Comparison of ENCODE assay signal across 8 mouse cellular contexts in the genomic region with DNA sequence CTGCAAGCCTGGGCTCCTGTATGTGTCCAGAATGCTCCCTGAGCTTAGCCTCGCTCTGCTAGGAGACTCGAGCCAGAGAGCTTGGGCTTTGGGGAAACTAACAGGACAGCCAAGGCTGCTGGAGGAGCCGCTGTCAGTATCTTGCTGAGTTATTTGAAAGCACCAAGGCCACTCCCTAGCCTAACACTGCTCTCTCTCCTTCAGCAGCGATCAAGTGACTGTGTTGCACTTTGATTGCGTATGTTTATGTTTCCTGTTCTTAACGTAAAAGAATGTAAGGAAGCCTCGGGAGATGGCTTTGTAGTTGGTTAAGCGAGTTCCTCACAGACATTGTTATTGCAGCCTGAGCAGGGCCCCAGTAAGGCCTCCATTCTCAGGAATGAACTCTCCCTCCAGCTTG. TPM values are rescaled to one million over a fixed set of nuclear protein-coding genes. Genes with fewer than 3 reads are reported as not detected.
DNase-seq lines count a peak whose midpoint lies in the region; ATAC-seq and TF ChIP-seq lines count a peak whose summit lies in the region.
"Had no signal": no experiment of that assay in that cellular context is flagged by ENCODE, and none has a peak within 500 bp of the region (broad histone marks: within the 10 kb centered on the region; RNA-seq: fewer than 3 reads in every experiment).

No protein-coding gene starts in this region.

- H3K9ac ChIP-seq in kidney, postnatal 0 days (ENCODE audit: low read depth, low read length) = peak overlapping the region; percentile 42; the same call in 1 of the 2 replicates
- H3K9ac ChIP-seq in embryonic facial prominence, embryonic 14.5 days (ENCODE audit: low read depth, low read length) = peak overlapping the region; percentile 31

- H3K4me1 ChIP-seq in kidney, postnatal 0 days (replicated peaks; ENCODE audit: insufficient read depth, low read length) = 0 out of 2 replicates have a peak, but pooled peaks cover 7% of the 10 kb centered on the region
- peaks cover 4% of the 10 kb centered on the region; the same call in 1 of the 2 replicates for H3K4me1 ChIP-seq in embryonic facial prominence, embryonic 14.5 days (ENCODE audit: control insufficient read depth, insufficient read depth, low read length)
- H3K4me1 ChIP-seq in megakaryocyte, embryonic 14.5 days = peaks cover 74% of the 10 kb centered on the region

- peak; percentile 61 for DNase-seq in kidney, postnatal 0 days (ENCODE audit: low spot score)
- no peak for DNase-seq in kidney, adult 11 months
- DNase-seq in adrenal gland, adult 2 months = peak; percentile 74
- DNase-seq in embryonic facial prominence, embryonic 14.5 days (ENCODE audit: low spot score) = peak; percentile 64
- DNase-seq in gastrocnemius, adult 18-20 months (ENCODE audit: low spot score) = no peak
- DNase-seq in layer of hippocampus, postnatal 14 days (ENCODE audit: low spot score in 2 of 2) = no peak

- no peak overlapping the region for H3K4me3 ChIP-seq in kidney, postnatal 0 days (replicated peaks; ENCODE audit: low read depth, low read length)
- no peak overlapping the region for H3K4me3 ChIP-seq in embryonic facial prominence, embryonic 14.5 days (ENCODE audit: low read depth, low read length)
- H3K4me3 ChIP-seq in megakaryocyte, embryonic 14.5 days (replicated peaks) = peak overlapping the region; percentile 81

- H3K27me3 ChIP-seq in kidney, postnatal 0 days (ENCODE audit: insufficient read depth, low read length) = no peaks in the 10 kb centered on the region
- no peaks in the 10 kb centered on the region for H3K27me3 ChIP-seq in embryonic facial prominence, embryonic 14.5 days (replicated peaks; ENCODE audit: control insufficient read depth, insufficient read depth, low read length)
- no peaks in the 10 kb centered on the region for H3K27me3 ChIP-seq in megakaryocyte, embryonic 14.5 days (replicated peaks)

- peak overlapping the region; percentile 67 for H3K27ac ChIP-seq in kidney, postnatal 0 days
- peak overlapping the region; percentile 68 for H3K27ac ChIP-seq in embryonic facial prominence, embryonic 14.5 days (replicated peaks; ENCODE audit: low read depth, low read length)
- H3K27ac ChIP-seq: hindbrain, embryonic 14.5 days had no signal

- H3K4me2 ChIP-seq in kidney, postnatal 0 days (ENCODE audit: low read length) = peak overlapping the region; percentile 3; the same call in 1 of the 2 replicates
- no peak overlapping the region for H3K4me2 ChIP-seq in embryonic facial prominence, embryonic 14.5 days (ENCODE audit: low read depth, low read length)
- H3K4me2 ChIP-seq: hindbrain, embryonic 14.5 days had no signal

- no peaks in the 10 kb centered on the region for H3K9me3 ChIP-seq in kidney, postnatal 0 days (replicated peaks; ENCODE audit: low read length)
- H3K9me3 ChIP-seq in embryonic facial prominence, embryonic 14.5 days (ENCODE audit: control insufficient read depth, low read length) = no peaks in the 10 kb centered on the region
- no peaks in the 10 kb centered on the region for H3K9me3 ChIP-seq in megakaryocyte, embryonic 14.5 days

- TF ChIP-seq CTCF in kidney, postnatal 0 days (IDR thresholded peaks at IDR 0.05; ENCODE audit: low read depth) = no peak

- 20% methylated on average over 8 of the region's 8 CpGs for WGBS in kidney, postnatal 0 days
- 43% methylated on average over 8 of the region's 8 CpGs for WGBS in embryonic facial prominence, embryonic 14.5 days

- no peak for ATAC-seq in kidney, postnatal 0 days (replicated peaks; ENCODE audit: low FRiP score, low read depth)
- no peak for ATAC-seq in embryonic facial prominence, embryonic 14.5 days (ENCODE audit: low read depth)

- 0 out of 2 replicates have a peak, but pooled peaks cover 6% of the 10 kb centered on the region for H3K36me3 ChIP-seq in kidney, postnatal 0 days (ENCODE audit: insufficient read depth, low read length)
- peaks cover 22% of the 10 kb centered on the region for H3K36me3 ChIP-seq in embryonic facial prominence, embryonic 14.5 days (ENCODE audit: control insufficient read depth, insufficient read depth, low read length)
- H3K36me3 ChIP-seq in megakaryocyte, embryonic 14.5 days (replicated peaks; ENCODE audit: low read length) = peaks cover 48% of the 10 kb centered on the region

RNA-seq across cellular contexts. Expression of gene Snx5, which starts 4.0 kb away (rescaled TPM):
- polyA plus RNA-seq in kidney, postnatal 0 days (2015; fragmentation: Nextera tagmentation; extraction: Ambion mirVana) = 103 and 112 TPM in 2 replicates
- total RNA-seq in adrenal gland, adult 2 months (2021) = 100 to 1,000 TPM in 1 of 2 experiments, 10 to 100 TPM in 1; 87.4 to 105 TPM
- polyA plus RNA-seq in adrenal gland, adult 2 months (2012; rRNA removed) = 34.9 and 35.1 TPM in 2 replicates
- polyA plus RNA-seq in embryonic facial prominence, embryonic 14.5 days (2014; fragmentation: Nextera tagmentation; extraction: Ambion mirVana) = 111 and 120 TPM in 2 replicates
- polyA plus RNA-seq in megakaryocyte, embryonic 14.5 days (2012; ENCODE audit: insufficient read depth, low replicate concordance) = 2.7 and 34.2 TPM in 2 replicates
- total RNA-seq in gastrocnemius, adult 18-20 months (2021) = 10 to 100 TPM; 55.8 to 58.1 TPM
- 10 to 100 TPM; 65.8 to 66.5 TPM for total RNA-seq in layer of hippocampus, postnatal 14 days (2021)

RNA-seq across cellular contexts. Expression of gene Mgme1, which starts 4.3 kb away (rescaled TPM):
- polyA plus RNA-seq in kidney, postnatal 0 days (2015; fragmentation: Nextera tagmentation; extraction: Ambion mirVana) = 16.0 and 16.6 TPM in 2 replicates
- 10 to 100 TPM; 22.3 to 22.7 TPM for total RNA-seq in adrenal gland, adult 2 months (2021)
- 4.4 and 4.6 TPM in 2 replicates for polyA plus RNA-seq in adrenal gland, adult 2 months (2012; rRNA removed)
- polyA plus RNA-seq in embryonic facial prominence, embryonic 14.5 days (2014; fragmentation: Nextera tagmentation; extraction: Ambion mirVana) = 15.5 and 16.7 TPM in 2 replicates
- 1.2 TPM in 1 of 2 replicates, not detected in the other for polyA plus RNA-seq in megakaryocyte, embryonic 14.5 days (2012; ENCODE audit: insufficient read depth, low replicate concordance)
- total RNA-seq in gastrocnemius, adult 18-20 months (2021) = 10 to 100 TPM; 10.9 to 11.0 TPM
- total RNA-seq in layer of hippocampus, postnatal 14 days (2021) = 1 to 10 TPM; 3.4 to 4.4 TPM

RNA-seq across cellular contexts. Expression of gene Ovol2, which starts 57.2 kb away (rescaled TPM):
- 1.2 and 1.8 TPM in 2 replicates for polyA plus RNA-seq in kidney, postnatal 0 days (2015; fragmentation: Nextera tagmentation; extraction: Ambion mirVana)
- not detected for total RNA-seq in adrenal gland, adult 2 months (2021)
- polyA plus RNA-seq in adrenal gland, adult 2 months (2012; rRNA removed) = not detected in 2 replicates
- polyA plus RNA-seq in embryonic facial prominence, embryonic 14.5 days (2014; fragmentation: Nextera tagmentation; extraction: Ambion mirVana) = 1.1 and 3.0 TPM in 2 replicates
- polyA plus RNA-seq in megakaryocyte, embryonic 14.5 days (2012; ENCODE audit: insufficient read depth, low replicate concordance) = not detected in 2 replicates
- total RNA-seq in gastrocnemius, adult 18-20 months (2021) = not detected
- under 1 TPM; 0.35 to 0.91 TPM for total RNA-seq in layer of hippocampus, postnatal 14 days (2021)
- polyA plus RNA-seq: hindbrain, embryonic 14.5 days had no signal

Comparison
In these comparisons a context has a peak if more than half of its experiments do, and no peak if none do; other contexts are left out.
1. DNase-seq: peak in kidney, postnatal 0 days (single experiment), adrenal gland, adult 2 months (single experiment) and embryonic facial prominence, embryonic 14.5 days (single experiment); none in kidney, adult 11 months (single experiment), gastrocnemius, adult 18-20 months (single experiment) and layer of hippocampus, postnatal 14 days (0 of 2).